Mouse (Mus musculus) hindbrain, embryonic 16.5 days (tissue): ENCODE measurements around the gene Pfdn6. TPM values are rescaled to one million over a fixed set of nuclear protein-coding genes. Genes with fewer than 3 reads are reported as not detected.

ENCODE experiments used
- ATAC-seq: fragments of 200-750 bp; cut with Nextera tagmentation; 2 replicates; pipeline ENCODE4 v1.8.0; 2017; ENCODE audit warnings: moderate TSS enrichment, moderate library complexity
- H3K27ac ChIP-seq: fragments of 300-500 bp; sonication (generic); 2 replicates; pipeline ENCODE4 v1.5.1; 2014; ENCODE audit warnings: low read depth, mild to moderate bottlenecking, control low read depth, low read length, moderate library complexity
- H3K27me3 ChIP-seq: fragments of 300-500 bp; sonication (generic); replicated peaks from 2 replicates; pipeline ENCODE4 v1.6.1; 2014; ENCODE audit warnings: low read length; ENCODE audit not compliant: control insufficient read depth, insufficient read depth
- H3K36me3 ChIP-seq: fragments of 300-500 bp; sonication (generic); 2 replicates; pipeline ENCODE4 v1.6.1; 2014; ENCODE audit warnings: mild to moderate bottlenecking, low read length, moderate library complexity, mixed read lengths; ENCODE audit not compliant: control insufficient read depth, insufficient read depth
- H3K4me1 ChIP-seq: fragments of 300-500 bp; sonication (generic); 2 replicates; pipeline ENCODE4 v1.6.1; 2014; ENCODE audit warnings: low read depth, low read length; ENCODE audit not compliant: control insufficient read depth, insufficient read depth
- H3K4me2 ChIP-seq: fragments of 300-500 bp; sonication (generic); 2 replicates; pipeline ENCODE4 v1.6.1; 2014; ENCODE audit warnings: mild to moderate bottlenecking, low read length, control low read depth, moderate library complexity
- H3K4me3 ChIP-seq: fragments of 300-500 bp; sonication (generic); 2 replicates; pipeline ENCODE4 v1.5.1; 2014; ENCODE audit warnings: mild to moderate bottlenecking, low read length, control low read depth, moderate library complexity
- H3K9ac ChIP-seq: fragments of 300-500 bp; sonication (generic); 2 replicates; pipeline ENCODE4 v1.6.1; 2014; ENCODE audit warnings: low read depth, mild to moderate bottlenecking, control low read depth, low read length, moderate library complexity
- H3K9me3 ChIP-seq: fragments of 300-500 bp; sonication (generic); 2 replicates; pipeline ENCODE4 v1.6.1; 2014; ENCODE audit warnings: mild to moderate bottlenecking, low read length, moderate library complexity; ENCODE audit not compliant: control insufficient read depth
- WGBS: fragments of 180-500 bp; shearing (Covaris S2); extraction: QIAGEN DNeasy Blood & Tissue Kit; methylation state at CpG from one replicate; pipeline ENCODE4 v1.1.7; 2014; 5-methylcytosine and 5-hydroxymethylcytosine counted together
- polyA plus RNA-seq: library from polyadenylated mRNA; unstranded; fragments of >200 nt; fragmentation: Nextera tagmentation; extraction: Ambion mirVana; gene quantifications from 2 replicates; pipeline ENCODE4 v1.2.1, GENCODE M21; 2015

Pfdn6 gene
- polyA plus RNA-seq, 1 experiment from 2014 or later: 189 TPM

GRCm38 (mm10) chr17:33951021-33951946 is 11.1 kb upstream of the Pfdn6 start, which contains the start of gene B3galt4:
B3galt4 (minus strand) TSS chr17:33951488.
- Histone ChIP-seq H3K9me3 (no peaks in the 10 kb centered on the region), H3K4me2 (peak within 1 kb of the TSS; percentile 93), H3K9ac (peak within 1 kb of the TSS; percentile 73), H3K27me3 (no peaks in the 10 kb centered on the region), H3K27ac (peak within 1 kb of the TSS; percentile 92), H3K4me3 (peak within 1 kb of the TSS; percentile 58), H3K36me3 (peaks cover 18% of the 10 kb centered on the region), H3K4me1 (peaks cover 51% of the 10 kb centered on the region)
- WGBS: 1% methylated on average over 45 of the region's 45 CpGs
- peak; percentile 83 for ATAC-seq

- ATAC-seq: no peak
- Histone ChIP-seq H3K4me2 (peak overlapping the region; percentile 93), H3K27ac (no peak overlapping the region), H3K36me3 (peaks cover 18% of the 10 kb centered on the region), H3K27me3 (no peaks in the 10 kb centered on the region), H3K9me3 (no peaks in the 10 kb centered on the region), H3K9ac (peak overlapping the region; percentile 73), H3K4me1 (peaks cover 50% of the 10 kb centered on the region), H3K4me3 (peak overlapping the region; percentile 58)
- WGBS: 66% methylated on average over 10 of the region's 10 CpGs
Observed at GRCm38 (mm10) chr17:33950131-33950625, 10.0 kb upstream of the Pfdn6 start.

GRCm38 (mm10) chr17:33948905-33949537 is 8.9 kb upstream of the Pfdn6 start:
- Histone ChIP-seq H3K27me3 (no peaks in the 10 kb centered on the region), H3K36me3 (peaks cover 18% of the 10 kb centered on the region), H3K4me1 (peaks cover 43% of the 10 kb centered on the region), H3K9me3 (no peaks in the 10 kb centered on the region), H3K4me2 (no peak overlapping the region), H3K9ac (no peak overlapping the region), H3K27ac (no peak overlapping the region), H3K4me3 (no peak overlapping the region)
- ATAC-seq: no peak
- 92% methylated on average over 19 of the region's 19 CpGs for WGBS

GRCm38 (mm10) chr17:33948090-33948904 is 8.2 kb upstream of the Pfdn6 start:
- no peak overlapping the region for H3K4me3 ChIP-seq
- no peak overlapping the region for H3K9ac ChIP-seq
- no peaks in the 10 kb centered on the region for H3K27me3 ChIP-seq
- ATAC-seq: no peak
- H3K4me1 ChIP-seq: peaks cover 35% of the 10 kb centered on the region
- H3K36me3 ChIP-seq: peaks cover 19% of the 10 kb centered on the region
- H3K27ac ChIP-seq: no peak overlapping the region
- H3K4me2 ChIP-seq: no peak overlapping the region
- H3K9me3 ChIP-seq: no peaks in the 10 kb centered on the region
- 90% methylated on average over 22 of the region's 22 CpGs for WGBS

- H3K9me3 ChIP-seq: no peaks in the 10 kb centered on the region
- H3K4me2 ChIP-seq: no peak overlapping the region
- H3K4me1 ChIP-seq: peaks cover 29% of the 10 kb centered on the region
- no peak overlapping the region for H3K27ac ChIP-seq
- 93% methylated on average over 10 of the region's 10 CpGs for WGBS
- H3K27me3 ChIP-seq: no peaks in the 10 kb centered on the region
- H3K36me3 ChIP-seq: peaks cover 15% of the 10 kb centered on the region
- no peak overlapping the region for H3K9ac ChIP-seq
- no peak for ATAC-seq
- no peak overlapping the region for H3K4me3 ChIP-seq
Observed at GRCm38 (mm10) chr17:33947430-33948089, 7.4 kb upstream of the Pfdn6 start.

- Histone ChIP-seq H3K9me3 (no peaks in the 10 kb centered on the region), H3K27me3 (no peaks in the 10 kb centered on the region), H3K4me3 (no peak overlapping the region), H3K4me1 (peaks cover 22% of the 10 kb centered on the region), H3K36me3 (peaks cover 15% of the 10 kb centered on the region), H3K27ac (no peak overlapping the region), H3K9ac (no peak overlapping the region), H3K4me2 (no peak overlapping the region)
- ATAC-seq: no peak
- 90% methylated on average over 15 of the region's 15 CpGs for WGBS
Observed at GRCm38 (mm10) chr17:33943454-33943853, 3.3 kb upstream of the Pfdn6 start.

GRCm38 (mm10) chr17:33941381-33941780 is 1.2 kb upstream of the Pfdn6 start:
- Histone ChIP-seq H3K27me3 (no peaks in the 10 kb centered on the region), H3K4me2 (peak overlapping the region; percentile 97), H3K9me3 (no peaks in the 10 kb centered on the region), H3K4me3 (peak overlapping the region; percentile 86), H3K4me1 (peaks cover 22% of the 10 kb centered on the region), H3K9ac (peak overlapping the region; percentile 85), H3K36me3 (peaks cover 14% of the 10 kb centered on the region), H3K27ac (no peak overlapping the region)
- 61% methylated on average over 19 of the region's 19 CpGs for WGBS
- no peak for ATAC-seq

- peak overlapping the region; percentile 86 for H3K4me3 ChIP-seq
- peaks cover 22% of the 10 kb centered on the region for H3K4me1 ChIP-seq
- H3K27ac ChIP-seq: no peak overlapping the region
- peaks cover 13% of the 10 kb centered on the region for H3K36me3 ChIP-seq
- ATAC-seq: no peak; the same call in 1 of the 2 replicates
- peak overlapping the region; percentile 97 for H3K4me2 ChIP-seq
- no peaks in the 10 kb centered on the region for H3K27me3 ChIP-seq
- no peaks in the 10 kb centered on the region for H3K9me3 ChIP-seq
- peak overlapping the region; percentile 85 for H3K9ac ChIP-seq
- 3% methylated on average over 25 of the region's 26 CpGs for WGBS
Observed at GRCm38 (mm10) chr17:33940981-33941380, 838 bp upstream of the Pfdn6 start.
